Mouse (Mus musculus): ENCODE results near the gene Prmt7.

- TF ChIP-seq POLR2A (IDR thresholded peaks at IDR 0.05; ENCODE audit: control insufficient read depth, extremely low read depth, insufficient read depth, low read length, poor library complexity) (no peak), CTCF (IDR thresholded peaks at IDR 0.05; ENCODE audit: borderline replicate concordance, control insufficient read depth, extremely low read depth, insufficient read depth, low read length, poor library complexity) (no peak)
Observed at GRCm38 (mm10) chr8:106213959-106214358, 3.2 kb downstream of the Prmt7 start.

Measured in thymus, adult 2 months (tissue).